Mouse (Mus musculus): Measurements from ENCODE around the gene Iscu. TPM values are rescaled to one million over a fixed set of nuclear protein-coding genes. Genes with fewer than 3 reads are reported as not detected.

Gene Iscu
- polyA plus RNA-seq, 1 experiment from 2014 or later = 88.6 TPM

Other genes with a start within 250 kb of the Iscu start
- gene Cmklr1, start 122.3 kb upstream of the Iscu start, polyA plus RNA-seq (2015; fragmentation: Nextera tagmentation; extraction: Ambion mirVana) = 2.9 and 3.2 TPM in 2 replicates
- gene 1700069L16Rik, start 48.0 kb upstream of the Iscu start, polyA plus RNA-seq (2015; fragmentation: Nextera tagmentation; extraction: Ambion mirVana) = not detected in 2 replicates
- gene Ficd, start 36.9 kb upstream of the Iscu start, polyA plus RNA-seq (2015; fragmentation: Nextera tagmentation; extraction: Ambion mirVana) = 9.6 and 11.1 TPM in 2 replicates
- gene Sart3, start 238 bp upstream of the Iscu start, polyA plus RNA-seq (2015; fragmentation: Nextera tagmentation; extraction: Ambion mirVana) = 40.7 and 42.3 TPM in 2 replicates
- gene Tmem119, start 27.8 kb downstream of the Iscu start, polyA plus RNA-seq (2015; fragmentation: Nextera tagmentation; extraction: Ambion mirVana) = 12.1 and 23.1 TPM in 2 replicates
- gene Selplg, start 59.9 kb downstream of the Iscu start, polyA plus RNA-seq (2015; fragmentation: Nextera tagmentation; extraction: Ambion mirVana) = 2.3 and 27.7 TPM in 2 replicates
- gene Coro1c, start 136.0 kb downstream of the Iscu start, polyA plus RNA-seq (2015; fragmentation: Nextera tagmentation; extraction: Ambion mirVana) = 160 and 162 TPM in 2 replicates
- 9.8 and 13.1 TPM in 2 replicates for gene Ssh1, start 221.1 kb downstream of the Iscu start, polyA plus RNA-seq (2015; fragmentation: Nextera tagmentation; extraction: Ambion mirVana)
- 0.60 TPM in 1 of 2 replicates, not detected in the other for gene Dao, start 231.0 kb downstream of the Iscu start, polyA plus RNA-seq (2015; fragmentation: Nextera tagmentation; extraction: Ambion mirVana)